Mouse (Mus musculus): ENCODE data around the gene Rab3a.
A peak's percentile ranks its signal among the peaks of the same experiment; 100 is the strongest.

DNA sequence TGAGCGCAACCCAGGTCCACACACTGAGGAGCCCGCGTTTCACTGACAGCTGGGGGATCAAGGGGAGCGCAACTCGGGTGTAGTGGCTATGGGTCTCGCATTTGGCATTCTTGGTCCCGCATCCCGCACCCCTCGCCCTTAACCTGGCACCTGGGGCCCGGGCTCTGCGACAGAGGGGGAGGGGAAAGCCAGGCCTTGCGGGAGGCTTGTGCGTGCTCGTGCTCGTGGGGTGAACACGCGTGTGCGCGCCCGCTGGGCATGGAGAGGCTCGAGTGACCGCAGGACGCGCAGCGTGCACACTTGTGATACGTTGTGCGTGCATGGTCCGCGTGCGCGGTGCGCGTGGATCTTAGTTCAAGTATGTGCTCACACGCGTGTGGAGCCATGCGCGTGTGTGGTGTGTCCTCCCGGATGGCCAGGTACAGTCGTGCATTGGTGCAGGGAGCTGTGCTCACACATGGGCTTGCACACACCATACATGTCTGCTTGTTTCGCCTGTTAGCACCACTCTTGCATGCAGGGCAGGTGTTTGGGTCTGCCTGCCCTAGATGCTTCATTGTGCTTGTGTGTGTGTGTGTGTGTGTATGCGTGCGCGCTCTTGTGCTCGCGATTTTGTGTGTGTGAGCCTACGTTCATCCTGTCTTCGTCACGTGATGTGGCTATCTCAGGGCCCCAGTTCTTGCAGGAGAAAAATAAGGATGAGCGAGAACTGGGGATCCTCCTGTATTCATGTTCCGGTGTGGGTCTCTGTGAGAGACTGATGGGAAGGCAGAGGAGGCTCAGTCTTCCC, 587 bp downstream of the Rab3a start:
- 0 out of 2 replicates have a peak, but pooled peaks have one; percentile 5 for TF ChIP-seq POLR2A (IDR thresholded peaks at IDR 0.05; ENCODE audit: insufficient read depth, low read depth, low read length)
- no peak for TF ChIP-seq CTCF (IDR thresholded peaks at IDR 0.05)
